Mouse (Mus musculus) neural tube, embryonic 11.5 days (tissue): ENCODE measurements around the gene Sapcd2. TPM values are rescaled to one million over a fixed set of nuclear protein-coding genes. Genes with fewer than 3 reads are reported as not detected.

Source experiments
- ATAC-seq: fragments of 200-750 bp; cut with Nextera tagmentation; 2 replicates; pipeline ENCODE4 v1.8.0; 2017; ENCODE audit warnings: moderate number of reproducible peaks, mild to moderate bottlenecking, moderate TSS enrichment, moderate library complexity; ENCODE audit not compliant: insufficient read depth, low FRiP score, low TSS enrichment
- DNase-seq: peaks from one replicate; pipeline ENCODE4 v3.0.0-alpha.2; 2015; ENCODE audit warnings: low spot score
- H3K27ac ChIP-seq: fragments of 300-500 bp; sonication (generic); 2 replicates; pipeline ENCODE4 v1.5.1; 2014; ENCODE audit warnings: low read depth, mild to moderate bottlenecking, low read length
- H3K27me3 ChIP-seq: fragments of 300-500 bp; sonication (generic); 2 replicates; pipeline ENCODE4 v1.6.1; 2014; ENCODE audit warnings: mild to moderate bottlenecking, low read length, mixed read lengths; ENCODE audit not compliant: control insufficient read depth, insufficient read depth
- H3K36me3 ChIP-seq: fragments of 300-500 bp; sonication (generic); 2 replicates; pipeline ENCODE4 v1.6.1; 2014; ENCODE audit warnings: mild to moderate bottlenecking, low read length, moderate library complexity, mixed read lengths; ENCODE audit not compliant: control insufficient read depth, insufficient read depth
- H3K4me1 ChIP-seq: fragments of 300-500 bp; sonication (generic); 2 replicates; pipeline ENCODE4 v1.6.1; 2014; ENCODE audit warnings: low read length, mixed read lengths; ENCODE audit not compliant: control insufficient read depth, insufficient read depth
- H3K4me2 ChIP-seq: fragments of 300-500 bp; sonication (generic); 2 replicates; pipeline ENCODE4 v1.6.1; 2014; ENCODE audit warnings: low read depth, mild to moderate bottlenecking, moderate library complexity
- H3K4me3 ChIP-seq: fragments of 300-500 bp; sonication (generic); 2 replicates; pipeline ENCODE4 v1.5.1; 2014; ENCODE audit warnings: low read depth, low read length
- H3K9ac ChIP-seq: fragments of 300-500 bp; sonication (generic); 2 replicates; pipeline ENCODE4 v1.6.1; 2014; ENCODE audit warnings: mild to moderate bottlenecking, low read length
- H3K9me3 ChIP-seq: fragments of 300-500 bp; sonication (generic); 2 replicates; pipeline ENCODE4 v1.6.1; 2016; ENCODE audit warnings: low read length; ENCODE audit not compliant: control insufficient read depth
- WGBS: fragments of 180-500 bp; shearing (Covaris S2); extraction: QIAGEN DNeasy Blood & Tissue Kit; methylation state at CpG from one replicate; pipeline ENCODE4 v1.1.7; 2014; 5-methylcytosine and 5-hydroxymethylcytosine counted together
- polyA plus RNA-seq: library from polyadenylated mRNA; unstranded; fragments of >200 nt; fragmentation: Nextera tagmentation; extraction: Ambion mirVana; gene quantifications from 2 replicates; pipeline ENCODE4 v1.2.1, GENCODE M21; 2014

Gene Sapcd2
- polyA plus RNA-seq, 1 experiment from 2014 or later: 49.2 TPM

- no peak overlapping the region for H3K4me3 ChIP-seq
- 94% methylated on average over 4 of the region's 4 CpGs for WGBS
Observed at GRCm38 (mm10) chr2:25349499-25349898, 22.6 kb upstream of the Sapcd2 start.

GRCm38 (mm10) chr2:25350701-25351100 is 21.4 kb upstream of the Sapcd2 start:
- Histone ChIP-seq H3K4me1 (peaks cover 7% of the 10 kb centered on the region), H3K4me3 (no peak overlapping the region), H3K36me3 (peaks cover 31% of the 10 kb centered on the region), H3K9ac (no peak overlapping the region), H3K27me3 (no peaks in the 10 kb centered on the region), H3K27ac (no peak overlapping the region), H3K9me3 (no peaks in the 10 kb centered on the region), H3K4me2 (no peak overlapping the region)
- WGBS: 95% methylated on average over 3 of the region's 3 CpGs
- DNase-seq: no peak
- no peak for ATAC-seq

More at GRCm38 (mm10) chr2:25349499-25349898, 22.6 kb upstream of the Sapcd2 start:
- no peak for ATAC-seq
- H3K4me1 ChIP-seq: no peaks in the 10 kb centered on the region
- H3K9ac ChIP-seq: no peak overlapping the region
- peaks cover 33% of the 10 kb centered on the region for H3K36me3 ChIP-seq
- DNase-seq: no peak
- no peak overlapping the region for H3K27ac ChIP-seq
- H3K9me3 ChIP-seq: no peaks in the 10 kb centered on the region
- H3K27me3 ChIP-seq: no peaks in the 10 kb centered on the region
- H3K4me2 ChIP-seq: no peak overlapping the region

GRCm38 (mm10) chr2:25354211-25354610 is 17.9 kb upstream of the Sapcd2 start:
- ATAC-seq (no peak), DNase-seq (no peak)
- Histone ChIP-seq H3K36me3 (peaks cover 20% of the 10 kb centered on the region), H3K9ac (no peak overlapping the region), H3K4me2 (no peak overlapping the region), H3K27ac (no peak overlapping the region), H3K4me3 (no peak overlapping the region), H3K9me3 (no peaks in the 10 kb centered on the region), H3K27me3 (no peaks in the 10 kb centered on the region), H3K4me1 (peaks cover 9% of the 10 kb centered on the region)
- 84% methylated on average over 6 of the region's 6 CpGs for WGBS

GRCm38 (mm10) chr2:25355419-25356066 is 16.6 kb upstream of the Sapcd2 start:
- DNase-seq (no peak), ATAC-seq (no peak; the same call in 1 of the 2 replicates)
- H3K27ac ChIP-seq: no peak overlapping the region
- H3K36me3 ChIP-seq: peaks cover 8% of the 10 kb centered on the region
- peak overlapping the region; percentile 91 for H3K4me2 ChIP-seq
- H3K9me3 ChIP-seq: no peaks in the 10 kb centered on the region
- 38% methylated on average over 18 of the region's 18 CpGs for WGBS
- H3K9ac ChIP-seq: peak overlapping the region; percentile 58
- peak overlapping the region; percentile 53 for H3K4me3 ChIP-seq
- peaks cover 9% of the 10 kb centered on the region for H3K4me1 ChIP-seq
- H3K27me3 ChIP-seq: no peaks in the 10 kb centered on the region

- WGBS: 6% methylated on average over 13 of the region's 13 CpGs
- ATAC-seq (peak; percentile 85), DNase-seq (peak; percentile 86)
- H3K27me3 ChIP-seq: no peaks in the 10 kb centered on the region
- peak within 1 kb of the TSS; percentile 53 for H3K4me3 ChIP-seq
- peaks cover 3% of the 10 kb centered on the region for H3K36me3 ChIP-seq
- H3K4me1 ChIP-seq: peaks cover 9% of the 10 kb centered on the region
- H3K27ac ChIP-seq: no peak within 1 kb of the TSS
- peak within 1 kb of the TSS; percentile 58 for H3K9ac ChIP-seq
- no peaks in the 10 kb centered on the region for H3K9me3 ChIP-seq
- peak within 1 kb of the TSS; percentile 91 for H3K4me2 ChIP-seq
Observed at GRCm38 (mm10) chr2:25356208-25357079, 15.7 kb upstream of the Sapcd2 start, which contains the start of gene Dpp7. Gene Dpp7 (minus strand): TSS chr2:25356359.

GRCm38 (mm10) chr2:25359848-25360247 is 12.3 kb upstream of the Sapcd2 start:
- H3K4me1 ChIP-seq: peaks cover 9% of the 10 kb centered on the region
- no peak overlapping the region for H3K4me3 ChIP-seq
- H3K4me2 ChIP-seq: no peak overlapping the region
- WGBS: 84% methylated on average over 4 of the region's 4 CpGs
- no peaks in the 10 kb centered on the region for H3K36me3 ChIP-seq
- ATAC-seq (no peak), DNase-seq (no peak)
- no peak overlapping the region for H3K27ac ChIP-seq
- H3K9me3 ChIP-seq: no peaks in the 10 kb centered on the region
- H3K9ac ChIP-seq: no peak overlapping the region
- peaks cover 14% of the 10 kb centered on the region for H3K27me3 ChIP-seq

- Histone ChIP-seq H3K27ac (no peak overlapping the region), H3K4me3 (no peak overlapping the region), H3K36me3 (no peaks in the 10 kb centered on the region), H3K9me3 (no peaks in the 10 kb centered on the region), H3K4me2 (no peak overlapping the region), H3K4me1 (peaks cover 3% of the 10 kb centered on the region; the same call in 1 of the 2 replicates), H3K9ac (no peak overlapping the region), H3K27me3 (peaks cover 23% of the 10 kb centered on the region)
- DNase-seq (no peak), ATAC-seq (no peak)
- 68% methylated on average over 13 of the region's 13 CpGs for WGBS
Observed at GRCm38 (mm10) chr2:25363478-25364178, 8.5 kb upstream of the Sapcd2 start.

- Histone ChIP-seq H3K27ac (no peak overlapping the region), H3K9ac (no peak overlapping the region), H3K4me3 (no peak overlapping the region), H3K4me2 (no peak overlapping the region), H3K9me3 (no peaks in the 10 kb centered on the region), H3K4me1 (peaks cover 3% of the 10 kb centered on the region; the same call in 1 of the 2 replicates), H3K27me3 (peaks cover 23% of the 10 kb centered on the region), H3K36me3 (no peaks in the 10 kb centered on the region)
- 87% methylated on average over 4 of the region's 4 CpGs for WGBS
- ATAC-seq: no peak
- DNase-seq: no peak
Observed at GRCm38 (mm10) chr2:25364313-25364712, 7.8 kb upstream of the Sapcd2 start.
